Mouse (Mus musculus) small intestine, adult 2 months (tissue): Measurements from ENCODE around the gene Ppp1r1c.

ENCODE experiments used
- CTCF ChIP-seq: fragments of 200-500 bp; IDR thresholded peaks from 2 replicates; pipeline ENCODE4 v1.5.1; 2012; ENCODE audit warnings: low read depth, mild to moderate bottlenecking, control low read depth, inconsistent platforms, low read length, moderate library complexity, mixed read lengths; ENCODE audit not compliant: insufficient replicate concordance, insufficient read length; ENCODE audit errors: extremely low read depth
- POLR2A ChIP-seq: fragments of 200-500 bp; IDR thresholded peaks from 2 replicates; pipeline ENCODE4 v1.6.1; 2012; ENCODE audit warnings: low read depth, mild to moderate bottlenecking, control low read depth, inconsistent platforms, low read length, moderate library complexity

- TF ChIP-seq CTCF (no peak), POLR2A (no peak)
These were observed 85.6 kb downstream of the Ppp1r1c start for GRCm38 (mm10) chr2:79793186-79793585.
